Mouse (Mus musculus): ENCODE measurements around the gene Ankrd31. TPM values are rescaled to one million over a fixed set of nuclear protein-coding genes. Genes with fewer than 3 reads are reported as not detected.
"Not testable (repeated sequence)": the region's sequence is repeated elsewhere in the genome, so short reads cannot be mapped to it uniquely, and the experiment has no call there.

The Ankrd31 gene
- polyA plus RNA-seq, 1 experiment from 2014 or later: not detected

GRCm38 (mm10) chr13:96939680-96940079 is 191.6 kb downstream of the Ankrd31 start:
- H3K9me3 ChIP-seq (ENCODE audit: control insufficient read depth, low read depth, low read length): no peaks in the 10 kb centered on the region
- no peak overlapping the region for H3K9ac ChIP-seq (replicated peaks; ENCODE audit: low read depth, low read length)
- H3K4me2 ChIP-seq (replicated peaks; ENCODE audit: low read depth, low read length): no peak overlapping the region
- peaks cover 3% of the 10 kb centered on the region; the same call in 1 of the 2 replicates for H3K4me1 ChIP-seq (ENCODE audit: control insufficient read depth, insufficient read depth, low read length)
- H3K27me3 ChIP-seq (ENCODE audit: control insufficient read depth, insufficient read depth, low read length): no peaks in the 10 kb centered on the region
- no peak overlapping the region for H3K4me3 ChIP-seq (ENCODE audit: low read depth, low read length)
- H3K36me3 ChIP-seq (ENCODE audit: control insufficient read depth, insufficient read depth, low read length): no peaks in the 10 kb centered on the region
- no peak overlapping the region for H3K27ac ChIP-seq (ENCODE audit: low read length)
- 75% methylated on average over 10 of the region's 10 CpGs for WGBS
- ATAC-seq (ENCODE audit: insufficient number of reproducible peaks, insufficient read depth, low FRiP score, low read depth): no peak

DNA sequence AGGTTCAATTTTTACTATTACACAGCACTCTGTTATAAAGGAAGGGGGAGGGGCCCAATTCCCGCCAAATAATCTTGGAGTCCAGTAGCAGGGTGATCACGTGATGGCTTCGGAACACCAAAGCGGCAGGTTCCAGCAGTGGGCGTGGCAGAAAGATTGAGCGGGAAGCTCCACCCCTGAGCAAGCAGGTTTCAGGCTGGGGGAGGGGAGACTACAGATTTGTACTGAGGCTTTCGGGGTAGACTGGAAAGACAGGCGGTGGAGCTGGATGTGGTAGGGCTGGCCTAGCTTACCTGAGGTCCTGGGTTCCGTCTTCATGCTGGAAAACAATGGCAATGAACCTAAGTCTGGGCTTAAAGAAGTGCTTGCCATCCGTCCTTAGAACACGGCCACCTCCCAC is 193.4 kb downstream of the Ankrd31 start:
- WGBS: 80% methylated on average over 11 of the region's 11 CpGs
- H3K27me3 ChIP-seq (ENCODE audit: control insufficient read depth, insufficient read depth, low read length); ATAC-seq (ENCODE audit: insufficient number of reproducible peaks, insufficient read depth, low FRiP score, low read depth); H3K4me3 ChIP-seq (ENCODE audit: low read depth, low read length); H3K27ac ChIP-seq (ENCODE audit: low read length); H3K9ac ChIP-seq (replicated peaks; ENCODE audit: low read depth, low read length); H3K4me2 ChIP-seq (replicated peaks; ENCODE audit: low read depth, low read length); H3K4me1 ChIP-seq (ENCODE audit: control insufficient read depth, insufficient read depth, low read length); H3K9me3 ChIP-seq (ENCODE audit: control insufficient read depth, low read depth, low read length); H3K36me3 ChIP-seq (ENCODE audit: control insufficient read depth, insufficient read depth, low read length): not testable (repeated sequence)

DNA sequence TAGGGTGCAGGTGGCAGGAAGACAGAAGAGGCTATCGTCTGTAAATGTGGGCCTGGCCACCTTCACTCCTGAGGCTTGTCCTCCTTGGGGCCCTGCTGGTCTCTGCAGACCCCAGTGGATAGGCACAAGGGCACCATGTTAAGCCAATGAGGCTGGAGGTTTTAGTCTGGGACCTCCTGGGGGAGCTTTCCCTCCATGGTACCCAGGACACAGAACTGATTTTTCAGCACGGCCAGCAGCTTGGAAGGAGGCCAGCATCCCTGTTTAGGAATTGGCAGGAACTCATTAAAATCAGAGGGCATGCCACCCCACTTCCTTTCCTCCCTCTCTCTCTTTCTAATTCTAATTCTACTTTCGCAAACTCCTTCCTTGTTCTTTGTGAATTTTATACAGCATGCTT is 195.5 kb downstream of the Ankrd31 start:
- H3K4me1 ChIP-seq (ENCODE audit: control insufficient read depth, insufficient read depth, low read length): peaks cover 3% of the 10 kb centered on the region; the same call in 1 of the 2 replicates
- no peak overlapping the region for H3K4me3 ChIP-seq (ENCODE audit: low read depth, low read length)
- no peak for ATAC-seq (ENCODE audit: insufficient number of reproducible peaks, insufficient read depth, low FRiP score, low read depth)
- no peak overlapping the region for H3K9ac ChIP-seq (replicated peaks; ENCODE audit: low read depth, low read length)
- no peaks in the 10 kb centered on the region for H3K9me3 ChIP-seq (ENCODE audit: control insufficient read depth, low read depth, low read length)
- no peak overlapping the region for H3K4me2 ChIP-seq (replicated peaks; ENCODE audit: low read depth, low read length)
- no peaks in the 10 kb centered on the region for H3K36me3 ChIP-seq (ENCODE audit: control insufficient read depth, insufficient read depth, low read length)
- H3K27me3 ChIP-seq (ENCODE audit: control insufficient read depth, insufficient read depth, low read length): no peaks in the 10 kb centered on the region
- WGBS: 42% methylated on average over 3 of the region's 3 CpGs
- H3K27ac ChIP-seq (ENCODE audit: low read length): no peak overlapping the region

- H3K9me3 ChIP-seq (ENCODE audit: control insufficient read depth, low read depth, low read length): no peaks in the 10 kb centered on the region; the same call in 1 of the 2 replicates
- ATAC-seq (ENCODE audit: insufficient number of reproducible peaks, insufficient read depth, low FRiP score, low read depth): no peak
- H3K4me1 ChIP-seq (ENCODE audit: control insufficient read depth, insufficient read depth, low read length): peaks cover 3% of the 10 kb centered on the region; the same call in 1 of the 2 replicates
- no peak overlapping the region for H3K4me2 ChIP-seq (replicated peaks; ENCODE audit: low read depth, low read length)
- no peak overlapping the region for H3K27ac ChIP-seq (ENCODE audit: low read length)
- H3K36me3 ChIP-seq (ENCODE audit: control insufficient read depth, insufficient read depth, low read length): no peaks in the 10 kb centered on the region
- no peak overlapping the region for H3K4me3 ChIP-seq (ENCODE audit: low read depth, low read length)
- H3K27me3 ChIP-seq (ENCODE audit: control insufficient read depth, insufficient read depth, low read length): no peaks in the 10 kb centered on the region
- 73% methylated on average over 4 of the region's 4 CpGs for WGBS
- H3K9ac ChIP-seq (replicated peaks; ENCODE audit: low read depth, low read length): no peak overlapping the region
These were observed 197.7 kb downstream of the Ankrd31 start for GRCm38 (mm10) chr13:96945748-96946147.

DNA sequence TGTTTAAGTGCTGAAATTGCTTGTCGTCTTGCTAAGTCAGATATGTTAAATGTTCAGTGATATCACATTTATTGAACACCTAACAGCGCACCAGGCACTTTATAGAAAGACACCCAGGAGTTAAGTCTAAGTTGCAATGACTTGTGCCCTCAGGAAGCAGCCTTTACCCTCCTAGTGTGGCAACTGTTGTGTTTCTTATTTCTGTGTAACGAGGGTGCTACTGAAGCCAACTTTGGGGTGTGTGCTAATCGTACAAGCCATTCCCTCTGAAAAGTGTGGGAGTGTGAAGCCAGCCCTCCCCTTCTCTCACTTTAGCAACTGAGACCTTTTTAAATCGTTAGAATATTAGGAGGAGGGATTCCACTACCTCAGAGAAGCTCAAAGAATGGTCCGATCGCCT is 199.7 kb downstream of the Ankrd31 start:
- ATAC-seq (ENCODE audit: insufficient number of reproducible peaks, insufficient read depth, low FRiP score, low read depth): no peak
- peaks cover 3% of the 10 kb centered on the region; the same call in 1 of the 2 replicates for H3K4me1 ChIP-seq (ENCODE audit: control insufficient read depth, insufficient read depth, low read length)
- 84% methylated on average over 7 of the region's 7 CpGs for WGBS
- no peaks in the 10 kb centered on the region; the same call in 1 of the 2 replicates for H3K9me3 ChIP-seq (ENCODE audit: control insufficient read depth, low read depth, low read length)
- H3K27me3 ChIP-seq (ENCODE audit: control insufficient read depth, insufficient read depth, low read length): no peaks in the 10 kb centered on the region
- H3K4me3 ChIP-seq (ENCODE audit: low read depth, low read length): no peak overlapping the region
- no peak overlapping the region for H3K27ac ChIP-seq (ENCODE audit: low read length)
- H3K4me2 ChIP-seq (replicated peaks; ENCODE audit: low read depth, low read length): no peak overlapping the region
- H3K9ac ChIP-seq (replicated peaks; ENCODE audit: low read depth, low read length): no peak overlapping the region
- H3K36me3 ChIP-seq (ENCODE audit: control insufficient read depth, insufficient read depth, low read length): no peaks in the 10 kb centered on the region

DNA sequence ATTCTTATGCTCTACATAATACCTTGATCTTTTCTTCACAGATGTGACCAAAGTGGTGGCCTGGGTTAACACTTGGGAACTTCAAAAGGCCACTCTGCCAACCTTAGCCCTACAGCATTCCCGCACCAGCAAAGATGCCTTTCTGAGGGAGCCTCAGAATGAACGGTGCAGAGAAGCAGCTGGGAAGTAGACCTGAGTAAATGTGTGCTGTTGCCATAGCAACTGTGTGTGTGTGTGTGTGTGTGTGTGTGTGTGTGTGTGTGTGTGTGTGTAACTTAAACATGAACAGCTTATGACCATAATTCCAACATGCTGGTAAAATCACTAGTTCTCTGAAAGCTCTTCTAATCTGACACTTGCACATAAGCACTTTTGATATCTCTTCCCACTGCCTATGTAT is 203.8 kb downstream of the Ankrd31 start:
- no peak for ATAC-seq (ENCODE audit: insufficient number of reproducible peaks, insufficient read depth, low FRiP score, low read depth)
- no peak overlapping the region for H3K27ac ChIP-seq (ENCODE audit: low read length)
- 35% methylated on average over 2 of the region's 2 CpGs for WGBS

DNA sequence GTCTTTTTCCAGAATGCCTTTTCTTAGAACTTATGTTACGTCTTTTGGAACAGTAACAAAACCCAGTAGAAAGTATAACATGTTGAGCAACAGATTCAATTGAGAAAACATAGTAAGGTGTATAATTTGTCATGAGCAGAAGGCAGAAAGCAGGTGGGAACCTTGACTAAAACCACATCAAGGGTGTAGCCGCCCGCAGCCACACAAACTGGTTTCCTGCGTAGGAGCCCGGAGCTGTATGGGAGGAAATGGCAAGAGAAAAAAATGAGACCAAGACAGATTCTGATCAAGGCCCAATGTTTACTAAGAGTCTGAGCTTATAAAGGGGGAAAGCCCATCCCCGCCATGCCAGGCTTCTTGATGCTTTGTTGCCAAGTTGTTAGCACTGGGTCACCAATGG is 208.4 kb downstream of the Ankrd31 start:
- Histone ChIP-seq H3K4me2 (replicated peaks; ENCODE audit: low read depth, low read length) (no peak overlapping the region), H3K27ac (ENCODE audit: low read length) (no peak overlapping the region), H3K4me1 (ENCODE audit: control insufficient read depth, insufficient read depth, low read length) (no peaks in the 10 kb centered on the region), H3K36me3 (ENCODE audit: control insufficient read depth, insufficient read depth, low read length) (no peaks in the 10 kb centered on the region), H3K9me3 (ENCODE audit: control insufficient read depth, low read depth, low read length) (no peaks in the 10 kb centered on the region), H3K4me3 (ENCODE audit: low read depth, low read length) (no peak overlapping the region), H3K9ac (replicated peaks; ENCODE audit: low read depth, low read length) (no peak overlapping the region), H3K27me3 (ENCODE audit: control insufficient read depth, insufficient read depth, low read length) (no peaks in the 10 kb centered on the region)
- WGBS: 86% methylated on average over 6 of the region's 6 CpGs
- ATAC-seq (ENCODE audit: insufficient number of reproducible peaks, insufficient read depth, low FRiP score, low read depth): no peak

More for the DNA sequence above, 203.8 kb downstream of the Ankrd31 start:
- H3K4me1 ChIP-seq (ENCODE audit: control insufficient read depth, insufficient read depth, low read length): no peaks in the 10 kb centered on the region
- no peaks in the 10 kb centered on the region for H3K27me3 ChIP-seq (ENCODE audit: control insufficient read depth, insufficient read depth, low read length)
- no peaks in the 10 kb centered on the region for H3K36me3 ChIP-seq (ENCODE audit: control insufficient read depth, insufficient read depth, low read length)
- no peak overlapping the region for H3K4me2 ChIP-seq (replicated peaks; ENCODE audit: low read depth, low read length)
- H3K4me3 ChIP-seq (ENCODE audit: low read depth, low read length): no peak overlapping the region
- no peaks in the 10 kb centered on the region; the same call in 1 of the 2 replicates for H3K9me3 ChIP-seq (ENCODE audit: control insufficient read depth, low read depth, low read length)
- H3K9ac ChIP-seq (replicated peaks; ENCODE audit: low read depth, low read length): no peak overlapping the region

Other genes starting within 250 kb of the Ankrd31 start
- 11.5 and 13.6 TPM in 2 replicates for gene Polk, start 205.7 kb upstream of the Ankrd31 start, polyA plus RNA-seq (2014; fragmentation: Nextera tagmentation; extraction: Ambion mirVana)
- gene Col4a3bp, start 205.7 kb upstream of the Ankrd31 start, polyA plus RNA-seq (2014; fragmentation: Nextera tagmentation; extraction: Ambion mirVana): 19.6 and 22.3 TPM in 2 replicates
- gene Hmgcr, start 77.3 kb upstream of the Ankrd31 start, polyA plus RNA-seq (2014; fragmentation: Nextera tagmentation; extraction: Ambion mirVana): 101 and 104 TPM in 2 replicates
- gene Gcnt4, start 176.4 kb downstream of the Ankrd31 start, polyA plus RNA-seq (2014; fragmentation: Nextera tagmentation; extraction: Ambion mirVana): 0.50 and 0.84 TPM in 2 replicates